Mouse (Mus musculus): ENCODE measurements around the gene Thoc5. TPM values are rescaled to one million over a fixed set of nuclear protein-coding genes. Genes with fewer than 3 reads are reported as not detected.

Gene Thoc5
- total RNA-seq (2023; ENCODE audit: inconsistent age), result 38.8 to 46.4 TPM (median 43.7 TPM) in 4 replicates

DNA sequence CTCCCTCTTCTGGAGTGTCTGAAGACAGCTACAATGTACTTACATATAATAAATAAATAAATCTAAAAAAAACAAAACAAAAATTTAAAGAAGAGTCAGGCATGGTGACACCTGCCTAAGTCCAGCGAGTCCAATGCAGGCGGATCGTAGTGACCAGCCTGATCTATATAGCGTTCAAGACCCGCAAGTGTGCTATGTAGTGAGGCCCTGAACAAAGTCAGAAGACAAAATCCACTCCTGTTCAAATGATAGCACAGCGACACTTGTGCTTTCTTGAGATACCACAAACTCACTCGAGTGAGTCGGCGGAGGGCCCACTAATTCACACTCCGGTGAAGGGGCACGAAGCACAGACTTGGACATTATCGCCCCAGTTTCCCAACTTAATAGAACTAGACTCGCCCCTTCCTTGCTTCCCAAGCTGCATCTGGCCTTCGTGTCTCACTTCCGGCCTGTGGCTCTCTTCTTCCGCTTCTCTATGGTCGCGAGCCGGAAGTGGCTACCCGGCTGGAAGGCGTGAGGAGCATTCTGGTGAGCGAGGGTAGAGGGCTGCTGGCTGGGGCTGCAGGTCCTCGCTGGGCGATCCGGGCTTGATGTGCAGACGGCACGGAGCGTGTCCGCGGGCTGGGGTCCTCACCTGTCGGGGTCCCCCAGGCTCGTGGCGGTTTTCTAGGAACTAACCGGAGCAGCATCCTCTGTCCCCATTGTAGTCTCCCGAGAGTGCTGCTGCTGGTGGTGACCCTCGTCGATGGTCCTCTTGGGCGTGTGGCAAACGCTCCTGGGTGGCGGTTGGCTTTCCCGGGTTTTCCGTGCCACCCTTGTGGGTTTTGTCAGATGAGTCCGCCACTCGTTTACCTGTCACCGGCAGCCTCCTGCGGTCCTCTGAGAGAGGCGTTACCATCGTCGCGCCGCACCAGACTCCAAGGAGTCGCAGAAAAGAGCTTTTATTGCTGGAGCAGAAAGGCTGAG lies at the start of gene Thoc5:
Gene Thoc5 (plus strand): TSS at position 473 of the 969 bp plus-strand sequence.

DNA sequence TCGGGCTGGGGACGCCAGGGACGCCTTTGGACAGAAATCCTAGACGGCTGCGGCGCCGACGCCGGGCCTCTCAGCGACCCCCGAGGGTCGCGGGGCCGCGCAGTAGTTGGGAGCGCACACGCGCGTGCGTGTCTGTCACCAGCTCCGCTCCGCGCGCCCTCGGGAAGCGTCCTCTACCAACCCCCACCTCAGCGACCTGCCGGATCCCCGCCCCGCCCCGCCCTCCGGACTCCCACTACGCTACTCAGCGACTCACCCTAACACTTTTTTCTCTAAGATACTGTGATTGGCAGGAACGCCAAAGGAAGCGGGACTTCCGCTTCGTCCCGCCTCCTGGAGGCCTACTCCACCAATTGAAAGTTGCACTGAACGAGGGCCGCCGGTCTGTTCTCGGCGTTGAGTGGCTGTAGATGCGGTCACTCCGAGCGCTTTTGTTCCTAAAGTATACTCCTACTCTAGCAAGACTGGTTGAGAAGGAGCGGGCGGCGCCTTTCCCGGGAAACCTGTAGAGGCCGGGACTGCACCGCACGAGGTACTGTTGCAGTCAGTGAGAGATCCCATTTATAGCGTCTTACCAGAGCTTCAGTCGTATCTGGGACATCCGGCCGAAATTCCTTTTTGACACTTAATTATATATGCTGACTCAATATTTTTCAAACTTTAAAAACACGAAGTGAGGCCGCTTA lies 45.7 kb upstream of the Thoc5 start, which contains the start of gene Nf2:
Gene Nf2 (minus strand): TSS at position 279 of the 686 bp plus-strand sequence.

DNA sequence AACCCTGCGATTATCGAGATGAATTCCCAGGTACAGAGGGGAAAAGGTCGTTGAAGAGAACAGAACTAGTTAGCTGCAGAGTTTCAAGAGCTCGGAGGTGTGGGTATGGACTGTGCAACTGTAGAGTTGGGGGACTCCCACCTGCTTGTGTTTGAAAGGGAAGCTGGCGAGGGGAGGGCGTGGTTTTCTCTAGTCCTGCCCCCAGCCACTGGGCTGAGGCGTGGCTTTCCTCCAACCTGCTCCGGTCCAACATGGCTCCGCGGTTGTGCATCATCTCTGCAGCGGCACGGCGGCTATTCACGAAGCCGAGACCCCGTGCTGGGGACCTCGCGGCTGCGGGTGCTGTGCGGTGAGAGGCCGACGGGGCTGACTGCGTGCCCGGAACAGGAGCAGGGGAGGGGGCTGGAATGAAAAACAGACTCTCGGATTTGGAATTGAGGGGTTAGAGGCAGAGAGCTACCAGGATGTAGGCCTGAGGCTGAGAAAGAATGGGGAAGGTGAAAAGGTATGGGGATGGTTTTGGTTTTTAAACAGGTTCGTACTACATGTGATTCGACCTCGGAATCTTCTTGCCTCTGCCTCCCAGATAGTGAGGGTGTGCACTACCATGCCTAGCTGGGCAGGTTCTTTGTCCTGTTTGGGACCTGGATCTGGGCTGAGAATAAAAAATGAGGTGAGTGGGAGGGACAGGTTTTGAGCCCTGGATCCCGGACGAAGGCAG lies 21.2 kb upstream of the Thoc5 start, which contains the start of gene Nipsnap1:
Gene Nipsnap1 (plus strand): TSS at position 197 of the 721 bp plus-strand sequence.

DNA sequence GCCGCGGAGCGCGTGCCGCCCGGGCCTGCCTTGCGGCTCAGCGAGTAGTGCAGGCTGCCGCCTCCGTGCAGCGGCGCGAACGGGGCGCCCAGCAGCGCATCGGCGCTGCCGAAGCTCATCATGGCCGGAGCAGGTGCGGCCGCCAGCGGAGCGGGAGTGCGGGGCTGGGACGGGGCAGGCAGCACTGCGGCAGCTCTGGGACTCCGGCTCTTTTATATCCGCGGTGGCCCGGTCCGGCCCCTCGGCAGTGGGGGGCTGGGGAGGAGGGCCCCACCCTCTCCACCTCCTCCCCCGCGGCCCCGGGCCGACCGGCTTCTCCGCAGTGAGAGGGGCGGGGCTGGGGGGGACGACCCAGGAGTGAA lies 52.7 kb downstream of the Thoc5 start, which contains the start of gene Nefh:
Gene Nefh (minus strand): TSS at position 252 of the 362 bp plus-strand sequence.

Other genes starting within 250 kb of the Thoc5 start
- 96.5 to 136 TPM (median 121 TPM) in 4 replicates for gene Uqcr10, start 191.0 kb upstream of the Thoc5 start, total RNA-seq (2023; ENCODE audit: inconsistent age)
- gene Zmat5, start 190.6 kb upstream of the Thoc5 start, total RNA-seq (2023; ENCODE audit: inconsistent age), result 22.9 to 30.8 TPM (median 29.3 TPM) in 4 replicates
- gene Cabp7, start 148.5 kb upstream of the Thoc5 start, total RNA-seq (2023; ENCODE audit: inconsistent age), result 0.18 TPM in 1 of 4 replicates, not detected in the others
- 41.0 to 47.1 TPM (median 44.3 TPM) in 4 replicates for gene Nf2, start 45.8 kb upstream of the Thoc5 start, total RNA-seq (2023; ENCODE audit: inconsistent age)
- 16.6 to 22.0 TPM (median 20.8 TPM) in 4 replicates for gene Nipsnap1, start 21.4 kb upstream of the Thoc5 start, total RNA-seq (2023; ENCODE audit: inconsistent age)
- 0.12 to 0.30 TPM (median 0.19 TPM) in 4 replicates for gene Nefh, start 52.7 kb downstream of the Thoc5 start, total RNA-seq (2023; ENCODE audit: inconsistent age)
- 103 to 111 TPM (median 105 TPM) in 4 replicates for gene Ap1b1, start 91.5 kb downstream of the Thoc5 start, total RNA-seq (2023; ENCODE audit: inconsistent age)
- gene Rasl10a, start 162.8 kb downstream of the Thoc5 start, total RNA-seq (2023; ENCODE audit: inconsistent age), result 4.3 to 6.5 TPM (median 5.4 TPM) in 4 replicates
- gene Gas2l1, start 170.0 kb downstream of the Thoc5 start, total RNA-seq (2023; ENCODE audit: inconsistent age), result 1.9 to 2.1 TPM (median 2.0 TPM) in 4 replicates
- gene Rhbdd3, start 203.6 kb downstream of the Thoc5 start, total RNA-seq (2023; ENCODE audit: inconsistent age), result 5.2 to 10.8 TPM (median 6.9 TPM) in 4 replicates
- 600 to 638 TPM (median 613 TPM) in 4 replicates for gene Ewsr1, start 203.9 kb downstream of the Thoc5 start, total RNA-seq (2023; ENCODE audit: inconsistent age)